In genomic region chr1:182520091-182520937, GRCm38 (mm10) we compare ENCODE assay signal across 8 mouse cellular contexts. TPM values are rescaled to one million over a fixed set of nuclear protein-coding genes. Genes with fewer than 3 reads are reported as not detected.
A peak's percentile ranks its signal among the peaks of the same experiment; 100 is the strongest.
DNase-seq lines count a peak whose midpoint lies in the region; ATAC-seq lines count a peak whose summit lies in the region.

No protein-coding gene starts in this region.

- no peak overlapping the region for H3K4me2 ChIP-seq in forebrain, embryonic 14.5 days (ENCODE audit: low read length)
- no peak overlapping the region for H3K4me2 ChIP-seq in forebrain, embryonic 15.5 days (replicated peaks)
- peak overlapping the region; percentile 11 for H3K4me2 ChIP-seq in heart, embryonic 16.5 days (ENCODE audit: low read depth, low read length)
- H3K4me2 ChIP-seq in limb, embryonic 12.5 days, result peak overlapping the region; percentile 37
- no peak overlapping the region for H3K4me2 ChIP-seq in neural tube, embryonic 11.5 days (ENCODE audit: low read depth)

- H3K27ac ChIP-seq in forebrain, embryonic 14.5 days (ENCODE audit: low read depth, low read length), result no peak overlapping the region
- no peak overlapping the region for H3K27ac ChIP-seq in forebrain, embryonic 15.5 days (replicated peaks)
- H3K27ac ChIP-seq in heart, embryonic 16.5 days (ENCODE audit: low read length), result peak overlapping the region; percentile 56
- H3K27ac ChIP-seq in limb, embryonic 12.5 days, result peak overlapping the region; percentile 90
- no peak overlapping the region for H3K27ac ChIP-seq in neural tube, embryonic 11.5 days (ENCODE audit: low read depth, low read length)

- no peaks in the 10 kb centered on the region for H3K9me3 ChIP-seq in forebrain, embryonic 14.5 days (replicated peaks; ENCODE audit: control insufficient read depth, low read length)
- H3K9me3 ChIP-seq in forebrain, embryonic 15.5 days, result no peaks in the 10 kb centered on the region
- no peaks in the 10 kb centered on the region for H3K9me3 ChIP-seq in heart, embryonic 16.5 days (replicated peaks; ENCODE audit: control insufficient read depth, low read length)
- no peaks in the 10 kb centered on the region for H3K9me3 ChIP-seq in limb, embryonic 12.5 days
- H3K9me3 ChIP-seq in neural tube, embryonic 11.5 days (ENCODE audit: control insufficient read depth, low read length), result no peaks in the 10 kb centered on the region

- no peak overlapping the region for H3K4me3 ChIP-seq in forebrain, embryonic 14.5 days (ENCODE audit: low read depth, low read length)
- no peak overlapping the region for H3K4me3 ChIP-seq in forebrain, embryonic 15.5 days
- no peak overlapping the region for H3K4me3 ChIP-seq in heart, embryonic 16.5 days (ENCODE audit: low read length)
- no peak overlapping the region for H3K4me3 ChIP-seq in limb, embryonic 12.5 days (replicated peaks)
- H3K4me3 ChIP-seq in neural tube, embryonic 11.5 days (ENCODE audit: low read depth, low read length), result no peak overlapping the region

- peaks cover 9% of the 10 kb centered on the region for H3K4me1 ChIP-seq in forebrain, embryonic 14.5 days (ENCODE audit: control insufficient read depth, insufficient read depth, low read length)
- peaks cover 17% of the 10 kb centered on the region for H3K4me1 ChIP-seq in forebrain, embryonic 15.5 days
- H3K4me1 ChIP-seq in heart, embryonic 16.5 days (ENCODE audit: control insufficient read depth, insufficient read depth, low read length), result peaks cover 32% of the 10 kb centered on the region
- peaks cover 38% of the 10 kb centered on the region for H3K4me1 ChIP-seq in limb, embryonic 12.5 days (replicated peaks)
- H3K4me1 ChIP-seq in neural tube, embryonic 11.5 days (ENCODE audit: control insufficient read depth, insufficient read depth, low read length), result peaks cover 8% of the 10 kb centered on the region

- ATAC-seq in forebrain, embryonic 14.5 days, result no peak
- ATAC-seq in forebrain, embryonic 15.5 days (replicated peaks), result no peak
- ATAC-seq in heart, embryonic 16.5 days (replicated peaks; ENCODE audit: extremely low read depth, insufficient read depth, low FRiP score), result peak; percentile 50
- peak; percentile 70 for ATAC-seq in limb, embryonic 12.5 days (ENCODE audit: insufficient number of reproducible peaks, insufficient read depth, low FRiP score, low TSS enrichment, low read depth)
- no peak for ATAC-seq in neural tube, embryonic 11.5 days (ENCODE audit: insufficient read depth, low FRiP score, low TSS enrichment)

- H3K36me3 ChIP-seq in forebrain, embryonic 14.5 days (ENCODE audit: control insufficient read depth, insufficient read depth, low read length), result no peaks in the 10 kb centered on the region
- H3K36me3 ChIP-seq in forebrain, embryonic 15.5 days, result no peaks in the 10 kb centered on the region
- H3K36me3 ChIP-seq in heart, embryonic 16.5 days (ENCODE audit: control insufficient read depth, insufficient read depth), result no peaks in the 10 kb centered on the region
- H3K36me3 ChIP-seq in limb, embryonic 12.5 days, result peaks cover under 1% of the 10 kb centered on the region; the same call in 1 of the 2 replicates
- no peaks in the 10 kb centered on the region for H3K36me3 ChIP-seq in neural tube, embryonic 11.5 days (ENCODE audit: control insufficient read depth, insufficient read depth, low read length)

- WGBS in forebrain, embryonic 14.5 days, result 27% methylated on average over 14 of the region's 14 CpGs
- 25% methylated on average over 14 of the region's 14 CpGs for WGBS in forebrain, embryonic 15.5 days
- WGBS in heart, embryonic 16.5 days, result 20% methylated on average over 14 of the region's 14 CpGs
- 10% methylated on average over 14 of the region's 14 CpGs for WGBS in limb, embryonic 12.5 days
- WGBS in neural tube, embryonic 11.5 days, result 25% methylated on average over 14 of the region's 14 CpGs

- H3K9ac ChIP-seq in forebrain, embryonic 14.5 days (ENCODE audit: low read length), result no peak overlapping the region
- no peak overlapping the region for H3K9ac ChIP-seq in forebrain, embryonic 15.5 days (replicated peaks)
- no peak overlapping the region for H3K9ac ChIP-seq in heart, embryonic 16.5 days (ENCODE audit: low read length)
- H3K9ac ChIP-seq in limb, embryonic 12.5 days (replicated peaks), result no peak overlapping the region
- H3K9ac ChIP-seq in neural tube, embryonic 11.5 days (ENCODE audit: low read length), result no peak overlapping the region; the same call in 1 of the 2 replicates

- no peaks in the 10 kb centered on the region for H3K27me3 ChIP-seq in forebrain, embryonic 14.5 days (replicated peaks; ENCODE audit: control insufficient read depth, insufficient read depth, low read length)
- H3K27me3 ChIP-seq in forebrain, embryonic 15.5 days, result 0 out of 2 replicates have a peak, but pooled peaks cover 4% of the 10 kb centered on the region
- H3K27me3 ChIP-seq in heart, embryonic 16.5 days (ENCODE audit: control insufficient read depth, insufficient read depth, low read length), result no peaks in the 10 kb centered on the region
- no peaks in the 10 kb centered on the region for H3K27me3 ChIP-seq in limb, embryonic 12.5 days
- no peaks in the 10 kb centered on the region for H3K27me3 ChIP-seq in neural tube, embryonic 11.5 days (ENCODE audit: control insufficient read depth, insufficient read depth, low read length)

- peak; percentile 33 for DNase-seq in forebrain, embryonic 14.5 days (ENCODE audit: low spot score)
- peak; percentile 41 for DNase-seq in embryo, embryonic 9.5 days (ENCODE audit: extremely low spot score)
- peak; percentile 45 for DNase-seq in neural tube, embryonic 11.5 days (ENCODE audit: low spot score)
- peak; percentile 81 for DNase-seq in thymus, postnatal 14 days
- no peak for DNase-seq in left cerebral cortex, adult 8-10 months (ENCODE audit: low spot score in 2 of 2)

RNA-seq across cellular contexts. Expression of gene Capn2, which starts 2.9 kb away (rescaled TPM):
- 39.6 and 53.5 TPM in 2 replicates for polyA plus RNA-seq in forebrain, embryonic 14.5 days (2014; fragmentation: Nextera tagmentation; extraction: Ambion mirVana)
- polyA plus RNA-seq in forebrain, embryonic 15.5 days (2015; fragmentation: Nextera tagmentation; extraction: Ambion mirVana), result 70.3 and 72.9 TPM in 2 replicates
- polyA plus RNA-seq in heart, embryonic 16.5 days (2015; fragmentation: Nextera tagmentation; extraction: Ambion mirVana), result 91.1 and 91.7 TPM in 2 replicates
- polyA plus RNA-seq in limb, embryonic 12.5 days (2016; fragmentation: Nextera tagmentation; extraction: Ambion mirVana), result 134 TPM in 2 replicates
- polyA plus RNA-seq in neural tube, embryonic 11.5 days (2014; fragmentation: Nextera tagmentation; extraction: Ambion mirVana), result 81.8 and 90.8 TPM in 2 replicates
- total RNA-seq in left cerebral cortex, adult 8-10 months (2022), result 10 to 100 TPM; 66.6 to 73.1 (median 71.6) TPM

RNA-seq across cellular contexts. Expression of gene Capn8, which starts 44.5 kb away (rescaled TPM):
- polyA plus RNA-seq in forebrain, embryonic 14.5 days (2014; fragmentation: Nextera tagmentation; extraction: Ambion mirVana), result 0.06 TPM in 1 of 2 replicates, not detected in the other
- polyA plus RNA-seq in forebrain, embryonic 15.5 days (2015; fragmentation: Nextera tagmentation; extraction: Ambion mirVana), result 0.06 TPM in 1 of 2 replicates, not detected in the other
- polyA plus RNA-seq in heart, embryonic 16.5 days (2015; fragmentation: Nextera tagmentation; extraction: Ambion mirVana), result not detected in 2 replicates
- not detected in 2 replicates for polyA plus RNA-seq in limb, embryonic 12.5 days (2016; fragmentation: Nextera tagmentation; extraction: Ambion mirVana)
- polyA plus RNA-seq in neural tube, embryonic 11.5 days (2014; fragmentation: Nextera tagmentation; extraction: Ambion mirVana), result not detected in 2 replicates
- total RNA-seq in left cerebral cortex, adult 8-10 months (2022), result under 1 TPM in 1 of 4 experiments, not detected in 3; 0.18 TPM

Comparison
In these comparisons a context has a peak if more than half of its experiments do, and no peak if none do; other contexts are left out.
1. ATAC-seq: peak in heart, embryonic 16.5 days (single experiment) and limb, embryonic 12.5 days (single experiment); none in forebrain, embryonic 14.5 days (single experiment), forebrain, embryonic 15.5 days (single experiment) and neural tube, embryonic 11.5 days (single experiment).
2. DNase-seq: peak in forebrain, embryonic 14.5 days (single experiment), embryo, embryonic 9.5 days (single experiment), neural tube, embryonic 11.5 days (single experiment) and thymus, postnatal 14 days (single experiment); none in left cerebral cortex, adult 8-10 months (0 of 2).
3. H3K27ac ChIP-seq: peak in heart, embryonic 16.5 days (single experiment) and limb, embryonic 12.5 days (single experiment); none in forebrain, embryonic 14.5 days (single experiment), forebrain, embryonic 15.5 days (single experiment) and neural tube, embryonic 11.5 days (single experiment).
4. H3K4me2 ChIP-seq: peak in heart, embryonic 16.5 days (single experiment) and limb, embryonic 12.5 days (single experiment); none in forebrain, embryonic 14.5 days (single experiment), forebrain, embryonic 15.5 days (single experiment) and neural tube, embryonic 11.5 days (single experiment).